Mouse (Mus musculus): ENCODE measurements around the gene Gm21812.
"Not testable (repeated sequence)": the region's sequence is repeated elsewhere in the genome, so short reads cannot be mapped to it uniquely, and the experiment has no call there.

Gm21812 gene

DNA sequence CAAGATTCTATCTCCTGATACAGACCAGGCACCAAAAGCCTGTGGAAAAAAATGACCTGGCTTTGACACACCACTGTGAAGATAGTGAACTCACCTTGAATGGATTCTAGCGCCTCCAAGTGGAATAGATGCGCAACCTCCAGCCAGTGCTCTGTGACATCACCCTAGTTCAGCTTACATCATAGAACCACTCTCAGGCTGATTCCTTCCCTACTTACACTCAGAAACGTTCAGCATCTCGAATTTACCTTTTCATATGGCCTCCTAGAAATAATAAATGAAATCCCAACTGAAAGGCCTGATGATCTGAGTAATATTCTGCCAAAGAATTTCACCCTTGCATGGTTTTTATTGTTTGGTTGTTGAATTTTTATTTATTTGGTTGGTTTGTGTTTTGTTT is at the start of gene Gm21812:
TSS of gene Gm21812 (minus strand) at position 101 of the 400 bp plus-strand sequence.
- not testable (repeated sequence) for DNase-seq

Data from right cerebral cortex, adult 18-20 months (tissue).